Mouse (Mus musculus) stomach, postnatal 0 days (tissue): ENCODE data around the gene Abcg2.

ENCODE experiments used
- CTCF ChIP-seq: IDR thresholded peaks from 2 replicates; pipeline ENCODE4 v1.5.1; 2016; ENCODE audit warnings: antibody characterized with exemption, low read depth, mild to moderate bottlenecking, moderate library complexity
- EP300 ChIP-seq: optimal IDR thresholded peaks from 2 replicates; pipeline ENCODE3; 2016; ENCODE audit warnings: antibody characterized with exemption

DNA sequence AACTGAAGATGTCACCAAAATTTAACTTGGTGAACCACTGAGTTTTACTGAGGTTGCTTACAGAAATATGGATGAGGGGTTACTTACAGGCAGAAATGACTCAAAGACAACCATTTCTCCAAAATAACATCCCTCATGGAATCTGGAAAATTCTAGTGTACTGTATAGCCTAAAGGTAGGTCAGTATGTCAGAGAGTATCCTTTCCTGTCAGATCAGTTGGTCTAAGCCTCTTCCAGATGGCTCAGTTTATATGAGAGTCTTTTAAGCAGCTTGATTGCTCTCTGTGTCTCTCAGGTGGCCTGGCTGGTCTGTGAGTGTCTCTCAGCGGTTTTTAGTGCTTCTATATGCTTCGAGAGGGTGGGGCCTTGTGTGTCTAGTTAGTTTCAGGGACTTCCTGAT is 24.1 kb downstream of the Abcg2 start:
- TF ChIP-seq CTCF (no peak), EP300 (no peak)
